ENCODE assay signal across 8 mouse cellular contexts in the genomic region with DNA sequence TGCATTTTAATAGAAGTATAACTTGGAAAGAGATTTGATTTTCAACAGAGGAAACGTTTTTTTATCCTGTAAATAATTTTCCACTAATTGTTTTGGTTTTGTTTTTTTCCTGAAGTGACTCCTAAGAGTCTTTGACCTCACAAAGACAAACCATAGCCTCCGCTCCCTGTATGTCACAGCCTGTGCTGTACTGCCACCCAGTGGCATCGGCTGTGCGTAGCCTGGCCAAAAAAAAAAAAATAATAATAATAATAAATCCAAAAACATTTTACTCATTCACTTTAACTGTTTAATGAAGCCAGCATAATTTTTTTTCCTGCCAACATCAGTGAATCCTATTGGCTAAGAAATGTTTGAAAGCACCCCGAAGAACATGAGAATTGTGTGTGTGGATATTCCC.
A peak's percentile ranks its signal among the peaks of the same experiment; 100 is the strongest.
DNase-seq lines count a peak whose midpoint lies in the region.

No protein-coding gene starts in this region.

- DNase-seq in adrenal gland, postnatal 10 days: peak; percentile 49
- DNase-seq in adrenal gland, adult 8-10 months: no peak
- peak; percentile 51 for DNase-seq in kidney, postnatal 10 days
- DNase-seq in kidney, adult 11 months: no peak
- peak; percentile 25 for DNase-seq in adrenal gland, postnatal 25 days
- DNase-seq in kidney, postnatal 25 days: peak; percentile 40 to 48
- DNase-seq in T-cell, adult 2 months (ENCODE audit: low spot score): no peak
- DNase-seq in frontal cortex, adult 2 months (ENCODE audit: extremely low spot score in 1 of 2, low spot score in 1 of 2): no peak

Comparison
In these comparisons a context has a peak if more than half of its experiments do, and no peak if none do; other contexts are left out.
1. DNase-seq: peak in adrenal gland, postnatal 10 days (single experiment), kidney, postnatal 10 days (single experiment), adrenal gland, postnatal 25 days (single experiment) and kidney, postnatal 25 days (2 of 2); none in adrenal gland, adult 8-10 months (single experiment), kidney, adult 11 months (single experiment), T-cell, adult 2 months (single experiment) and frontal cortex, adult 2 months (0 of 2).